Comparison of ENCODE assay signal across 8 mouse cellular contexts in the genomic region with DNA sequence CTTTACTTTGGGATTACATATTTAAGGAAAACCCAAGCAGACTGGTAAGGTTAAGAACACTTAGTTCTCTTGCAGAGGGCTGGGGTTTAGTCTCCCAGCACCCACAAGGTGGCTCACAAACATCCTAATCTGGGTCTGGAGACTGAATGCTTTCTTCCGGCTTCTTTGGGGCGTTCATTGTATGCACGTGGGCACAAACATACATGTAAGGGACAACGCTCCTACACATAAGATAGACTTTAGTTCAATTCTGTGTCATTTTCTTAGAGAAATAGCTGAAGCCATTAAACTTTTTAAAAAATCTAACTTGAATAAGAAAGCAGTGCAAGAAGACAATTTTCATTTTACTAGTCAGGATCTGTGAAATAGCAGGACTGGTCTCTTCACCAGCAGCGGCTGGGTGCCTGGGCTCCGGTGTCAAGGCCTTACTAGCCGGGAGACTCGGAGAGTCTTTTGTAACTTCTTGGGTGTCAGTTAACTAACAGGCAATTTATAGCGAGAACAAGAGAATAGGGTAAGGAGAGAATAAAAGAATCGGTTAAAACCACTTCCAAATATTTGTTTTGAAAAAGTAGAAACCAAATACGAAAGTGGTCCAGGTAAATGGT. TPM values are rescaled to one million over a fixed set of nuclear protein-coding genes. Genes with fewer than 3 reads are reported as not detected.
DNase-seq lines count a peak whose midpoint lies in the region; ATAC-seq and TF ChIP-seq lines count a peak whose summit lies in the region.

No protein-coding gene starts in this region.

- peak overlapping the region; percentile 63 for H3K4me3 ChIP-seq in left cerebral cortex, adult 2 months
- H3K4me3 ChIP-seq in forebrain, embryonic 16.5 days (replicated peaks; ENCODE audit: low read length), result peak overlapping the region; percentile 83
- peak overlapping the region; percentile 81 to 88 for H3K4me3 ChIP-seq in liver, embryonic 14.5 days (ENCODE audit: insufficient read depth in 1 of 2, low read depth in 2 of 2, low read length in 2 of 2)

- peaks cover 7% of the 10 kb centered on the region for H3K36me3 ChIP-seq in forebrain, embryonic 16.5 days (ENCODE audit: control insufficient read depth, insufficient read depth)
- H3K36me3 ChIP-seq in liver, embryonic 14.5 days (replicated peaks; ENCODE audit: control insufficient read depth, insufficient read depth, low read depth), result peaks cover 20% of the 10 kb centered on the region
- peaks cover 14% of the 10 kb centered on the region; the same call in 1 of the 2 replicates for H3K36me3 ChIP-seq in splenic B cell, adult 2 months (ENCODE audit: control insufficient read depth, insufficient read depth, low read length, poor library complexity, severe bottlenecking)

- no peak for ATAC-seq in forebrain, embryonic 16.5 days
- no peak for ATAC-seq in liver, embryonic 14.5 days (ENCODE audit: insufficient read depth)

- H3K9ac ChIP-seq in forebrain, embryonic 16.5 days (replicated peaks; ENCODE audit: low read depth, low read length), result no peak overlapping the region
- H3K9ac ChIP-seq in liver, embryonic 14.5 days (replicated peaks), result peak overlapping the region; percentile 80

- TF ChIP-seq EP300 in liver, embryonic 14.5 days (IDR thresholded peaks at IDR 0.05; ENCODE audit: low read depth), result no peak

- intact Hi-C loops in left cerebral cortex, adult 2 months (cut with DNase I), result loop anchor here (2.0 to 10.0 kb wide), 2 partner anchors 49 to 601 kb away; partner anchors contain the start of genes Paxbp1 and Tmem50b
- intact Hi-C loops in left cerebral cortex, postnatal 14 days (cut with DNase I), result no loop called here
- intact Hi-C loops in left cerebral cortex, postnatal 36 days (cut with DNase I), result loop anchor here (2.0 kb wide), 1 partner anchor 49 kb away; the partner anchor contains the start of gene Tmem50b

- peak overlapping the region; percentile 98 for H3K27ac ChIP-seq in left cerebral cortex, adult 2 months
- peak overlapping the region; percentile 47; the same call in 1 of the 2 replicates for H3K27ac ChIP-seq in forebrain, embryonic 16.5 days (ENCODE audit: low read length)
- peak overlapping the region; percentile 67 for H3K27ac ChIP-seq in liver, embryonic 14.5 days

- H3K27me3 ChIP-seq in forebrain, embryonic 16.5 days (replicated peaks; ENCODE audit: control insufficient read depth, insufficient read depth, low read length), result no peaks in the 10 kb centered on the region
- no peaks in the 10 kb centered on the region for H3K27me3 ChIP-seq in liver, embryonic 14.5 days (ENCODE audit: control insufficient read depth, insufficient read depth, low read length)
- H3K27me3 ChIP-seq in splenic B cell, adult 2 months (ENCODE audit: control insufficient read depth, insufficient read depth, low read length, poor library complexity, severe bottlenecking), result no peaks in the 10 kb centered on the region

- WGBS in forebrain, embryonic 16.5 days, result under 1% methylated on average over 11 of the region's 11 CpGs
- WGBS in liver, embryonic 14.5 days (ENCODE audit: insufficient replicate concordance), result 0% methylated on average over 11 of the region's 11 CpGs

- peak overlapping the region; percentile 80 for H3K4me2 ChIP-seq in forebrain, embryonic 16.5 days (ENCODE audit: low read length)
- peak overlapping the region; percentile 99 for H3K4me2 ChIP-seq in liver, embryonic 14.5 days (ENCODE audit: low read depth)

- no peak; the same call in 1 of the 2 replicates for TF ChIP-seq CTCF in left cerebral cortex, adult 2 months (IDR thresholded peaks at IDR 0.05)
- TF ChIP-seq CTCF in liver, embryonic 14.5 days (IDR thresholded peaks at IDR 0.05; ENCODE audit: low read depth), result peak; percentile 35; the same call in 1 of the 2 replicates

- DNase-seq in left cerebral cortex, adult 2 months (ENCODE audit: extremely low spot score in 1 of 2, low spot score in 2 of 2), result no peak
- no peak for DNase-seq in left cerebral cortex, postnatal 14 days (ENCODE audit: low spot score in 2 of 2)
- peak; percentile 55 for DNase-seq in ZHBTc4 (ENCODE audit: low read depth, low spot score)
- peak; percentile 51 to 65 (median 56) for DNase-seq in liver, embryonic 14.5 days (ENCODE audit: low read depth in 3 of 3, low spot score in 3 of 3)
- peak; percentile 71 for DNase-seq in splenic B cell, adult 2 months (ENCODE audit: low read depth, low spot score)
- DNase-seq in left cerebral cortex, postnatal 36 days (ENCODE audit: low spot score in 2 of 2), result no peak
- DNase-seq in gastrocnemius, adult 8-10 months (ENCODE audit: low spot score in 2 of 2), result no peak

- peaks cover 16% of the 10 kb centered on the region for H3K4me1 ChIP-seq in forebrain, embryonic 16.5 days (replicated peaks; ENCODE audit: control insufficient read depth, insufficient read depth, low read length)
- peaks cover 10 to 13% of the 10 kb centered on the region in 2 experiments for H3K4me1 ChIP-seq in liver, embryonic 14.5 days (replicated peaks; ENCODE audit: control insufficient read depth in 2 of 2, insufficient read depth in 2 of 2, low read length in 1 of 2)

- H3K9me3 ChIP-seq in forebrain, embryonic 16.5 days (ENCODE audit: control insufficient read depth, low read length), result no peaks in the 10 kb centered on the region
- no peaks in the 10 kb centered on the region for H3K9me3 ChIP-seq in liver, embryonic 14.5 days (ENCODE audit: control insufficient read depth, low read length)

RNA-seq across cellular contexts. Expression of gene Gart, which starts 0.7 kb away (rescaled TPM):
- 10 to 100 TPM; 48.4 to 52.8 TPM for total RNA-seq in left cerebral cortex, adult 2 months (2021)
- total RNA-seq in left cerebral cortex, postnatal 14 days (2021), result 10 to 100 TPM; 40.3 to 44.0 TPM
- polyA plus RNA-seq in forebrain, embryonic 16.5 days (2015; fragmentation: Nextera tagmentation; extraction: Ambion mirVana), result 71.7 and 81.4 TPM in 2 replicates
- 35.1 and 42.3 TPM in 2 replicates for polyA plus RNA-seq in liver, embryonic 14.5 days (2012; rRNA removed)
- 61.3 and 75.1 TPM in 2 replicates for polyA plus RNA-seq in liver, embryonic 14.5 days (2014; fragmentation: Nextera tagmentation; extraction: Ambion mirVana)
- 10 to 100 TPM; 50.0 to 50.8 TPM for total RNA-seq in left cerebral cortex, postnatal 36 days (2021)
- total RNA-seq in gastrocnemius, adult 8-10 months (2022), result 10 to 100 TPM; 59.7 to 64.2 (median 61.5) TPM

RNA-seq across cellular contexts. Expression of gene Son, which starts 1.2 kb away (rescaled TPM):
- total RNA-seq in left cerebral cortex, adult 2 months (2021), result 100 to 1,000 TPM; 221 to 228 TPM
- total RNA-seq in left cerebral cortex, postnatal 14 days (2021), result 100 to 1,000 TPM; 200 to 204 TPM
- 129 and 134 TPM in 2 replicates for polyA plus RNA-seq in forebrain, embryonic 16.5 days (2015; fragmentation: Nextera tagmentation; extraction: Ambion mirVana)
- 48.2 and 64.2 TPM in 2 replicates for polyA plus RNA-seq in liver, embryonic 14.5 days (2012; rRNA removed)
- 42.9 and 45.0 TPM in 2 replicates for polyA plus RNA-seq in liver, embryonic 14.5 days (2014; fragmentation: Nextera tagmentation; extraction: Ambion mirVana)
- total RNA-seq in left cerebral cortex, postnatal 36 days (2021), result 100 to 1,000 TPM; 177 to 236 TPM
- total RNA-seq in gastrocnemius, adult 8-10 months (2022), result 100 to 1,000 TPM in 2 of 4 experiments, 10 to 100 TPM in 2; 86.2 to 107 (median 101) TPM

RNA-seq across cellular contexts. Expression of gene Dnajc28, which starts 27.3 kb away (rescaled TPM):
- 1 to 10 TPM; 9.0 to 9.8 TPM for total RNA-seq in left cerebral cortex, adult 2 months (2021)
- total RNA-seq in left cerebral cortex, postnatal 14 days (2021), result 1 to 10 TPM; 5.5 to 6.7 TPM
- polyA plus RNA-seq in forebrain, embryonic 16.5 days (2015; fragmentation: Nextera tagmentation; extraction: Ambion mirVana), result 6.9 and 8.5 TPM in 2 replicates
- polyA plus RNA-seq in liver, embryonic 14.5 days (2012; rRNA removed), result 0.53 and 0.71 TPM in 2 replicates
- polyA plus RNA-seq in liver, embryonic 14.5 days (2014; fragmentation: Nextera tagmentation; extraction: Ambion mirVana), result 1.6 and 1.8 TPM in 2 replicates
- 10 to 100 TPM in 1 of 2 experiments, 1 to 10 TPM in 1; 5.8 to 10.4 TPM for total RNA-seq in left cerebral cortex, postnatal 36 days (2021)
- total RNA-seq in gastrocnemius, adult 8-10 months (2022), result 10 to 100 TPM; 17.2 to 20.8 (median 19.4) TPM

RNA-seq across cellular contexts. Expression of gene Donson, which starts 42.5 kb away (rescaled TPM):
- 10 to 100 TPM; 23.8 to 28.9 TPM for total RNA-seq in left cerebral cortex, adult 2 months (2021)
- 10 to 100 TPM; 21.0 to 23.6 TPM for total RNA-seq in left cerebral cortex, postnatal 14 days (2021)
- 19.8 and 23.8 TPM in 2 replicates for polyA plus RNA-seq in forebrain, embryonic 16.5 days (2015; fragmentation: Nextera tagmentation; extraction: Ambion mirVana)
- 13.8 and 26.2 TPM in 2 replicates for polyA plus RNA-seq in liver, embryonic 14.5 days (2012; rRNA removed)
- polyA plus RNA-seq in liver, embryonic 14.5 days (2014; fragmentation: Nextera tagmentation; extraction: Ambion mirVana), result 32.0 and 32.8 TPM in 2 replicates
- 10 to 100 TPM; 23.3 to 26.3 TPM for total RNA-seq in left cerebral cortex, postnatal 36 days (2021)
- total RNA-seq in gastrocnemius, adult 8-10 months (2022), result 1 to 10 TPM in 1 of 4 experiments, under 1 TPM in 3; 0.49 to 1.0 (median 0.60) TPM

RNA-seq across cellular contexts. Expression of gene Tmem50b, which starts 48.5 kb away (rescaled TPM):
- total RNA-seq in left cerebral cortex, adult 2 months (2021), result 10 to 100 TPM; 84.1 to 88.0 TPM
- total RNA-seq in left cerebral cortex, postnatal 14 days (2021), result 100 to 1,000 TPM; 104 to 110 TPM
- polyA plus RNA-seq in forebrain, embryonic 16.5 days (2015; fragmentation: Nextera tagmentation; extraction: Ambion mirVana), result 93.8 and 101 TPM in 2 replicates
- polyA plus RNA-seq in liver, embryonic 14.5 days (2012; rRNA removed), result 2.5 and 2.8 TPM in 2 replicates
- polyA plus RNA-seq in liver, embryonic 14.5 days (2014; fragmentation: Nextera tagmentation; extraction: Ambion mirVana), result 5.0 TPM in 2 replicates
- 10 to 100 TPM; 90.7 to 92.5 TPM for total RNA-seq in left cerebral cortex, postnatal 36 days (2021)
- 10 to 100 TPM; 12.0 to 14.8 (median 13.2) TPM for total RNA-seq in gastrocnemius, adult 8-10 months (2022)

Comparison
In these comparisons a context has a peak if more than half of its experiments do, and no peak if none do; other contexts are left out.
1. DNase-seq: peak in ZHBTc4 (single experiment), liver, embryonic 14.5 days (3 of 3) and splenic B cell, adult 2 months (single experiment); none in left cerebral cortex, adult 2 months (0 of 2), left cerebral cortex, postnatal 14 days (0 of 2), left cerebral cortex, postnatal 36 days (0 of 2) and gastrocnemius, adult 8-10 months (0 of 2).
2. H3K27ac ChIP-seq: peak in every context shown above with its lines; median percentile 98 in left cerebral cortex, adult 2 months; 67 in liver, embryonic 14.5 days; 47 in forebrain, embryonic 16.5 days.
3. Peak in every context shown above with its lines, with median percentiles within 50 percentile points of each other: H3K4me3 ChIP-seq.